Mouse (Mus musculus) cerebellum, adult 2 months (tissue): ENCODE data around the gene Cisd3. TPM values are rescaled to one million over a fixed set of nuclear protein-coding genes. Genes with fewer than 3 reads are reported as not detected.
"Not testable (repeated sequence)": the region's sequence is repeated elsewhere in the genome, so short reads cannot be mapped to it uniquely, and the experiment has no call there.

Experiments
- DNase-seq, 2 experiments: peaks; one replicate each; pipeline ENCODE4 v3.0.0; 2021
- H3K27ac ChIP-seq: fragments of 200-500 bp; 2 replicates; pipeline ENCODE4 v1.5.1; 2012; ENCODE audit warnings: low read length, control low read depth, inconsistent platforms; ENCODE audit not compliant: insufficient read depth
- H3K27me3 ChIP-seq: fragments of 200-500 bp; 2 replicates; pipeline ENCODE4 v1.6.1; 2012; ENCODE audit warnings: inconsistent platforms, mild to moderate bottlenecking, low read length, moderate library complexity; ENCODE audit not compliant: control insufficient read depth, insufficient read depth
- H3K4me1 ChIP-seq: fragments of 200-500 bp; 2 replicates; pipeline ENCODE4 v1.6.1; 2011; ENCODE audit warnings: low read length; ENCODE audit not compliant: control insufficient read depth, insufficient read depth
- H3K4me3 ChIP-seq: fragments of 200-500 bp; replicated peaks from 2 replicates; pipeline ENCODE3; 2011; ENCODE audit warnings: mild to moderate bottlenecking, low read depth, low read length, control low read depth; ENCODE audit not compliant: insufficient read depth
- CTCF ChIP-seq: fragments of 200-500 bp; IDR thresholded peaks from 2 replicates; pipeline ENCODE4 v1.5.1; 2011; ENCODE audit warnings: low read depth, mild to moderate bottlenecking, control low read depth, low read length, moderate library complexity, borderline replicate concordance; ENCODE audit not compliant: insufficient read depth
- POLR2A ChIP-seq: fragments of 200-500 bp; IDR thresholded peaks from 2 replicates; pipeline ENCODE4 v1.6.1; 2011; ENCODE audit warnings: low read length, control low read depth, borderline replicate concordance; ENCODE audit not compliant: insufficient read depth
- WGBS: fragments of 180-500 bp; shearing (Covaris S2); methylation state at CpG from one replicate; pipeline ENCODE4 v1.1.7; 2018; 5-methylcytosine and 5-hydroxymethylcytosine counted together
- polyA plus RNA-seq: library from polyadenylated mRNA; depleted of rRNA; stranded (reverse); fragments of >200 nt; gene quantifications from 2 replicates; pipeline ENCODE4 v1.2.3, GENCODE M21; 2012

The Cisd3 gene
- polyA plus RNA-seq, 1 experiment = 70.2 TPM

GRCm38 (mm10) chr11:97654210-97654609 lies 31.4 kb upstream of the Cisd3 start:
- no peaks in the 10 kb centered on the region for H3K27me3 ChIP-seq
- no peak overlapping the region for H3K4me3 ChIP-seq
- H3K4me1 ChIP-seq = peaks cover 21% of the 10 kb centered on the region
- no peak for TF ChIP-seq POLR2A
- no peak for TF ChIP-seq CTCF
- H3K27ac ChIP-seq = no peak overlapping the region
- WGBS = 90% methylated on average over 2 of the region's 2 CpGs
- DNase-seq = no peak

GRCm38 (mm10) chr11:97656269-97656971 lies 29.2 kb upstream of the Cisd3 start:
- no peak for DNase-seq
- no peak for TF ChIP-seq POLR2A
- TF ChIP-seq CTCF = no peak
- no peak overlapping the region for H3K4me3 ChIP-seq
- H3K27me3 ChIP-seq = no peaks in the 10 kb centered on the region
- WGBS = 81% methylated on average over 14 of the region's 14 CpGs
- no peak overlapping the region for H3K27ac ChIP-seq
- peaks cover 12% of the 10 kb centered on the region; the same call in 1 of the 2 replicates for H3K4me1 ChIP-seq

GRCm38 (mm10) chr11:97657184-97657945 lies 28.3 kb upstream of the Cisd3 start:
- H3K27me3 ChIP-seq = no peaks in the 10 kb centered on the region
- peaks cover 15% of the 10 kb centered on the region for H3K4me1 ChIP-seq
- TF ChIP-seq POLR2A (no peak), CTCF (no peak)
- 40% methylated on average over 5 of the region's 6 CpGs for WGBS
- no peak overlapping the region for H3K27ac ChIP-seq
- no peak overlapping the region for H3K4me3 ChIP-seq
- no peak for DNase-seq

- DNase-seq, H3K27me3 ChIP-seq, H3K4me3 ChIP-seq, H3K27ac ChIP-seq: not testable (repeated sequence)
- WGBS = 85% methylated on average over 6 of the region's 6 CpGs
- peaks cover 15% of the 10 kb centered on the region for H3K4me1 ChIP-seq
Observed at GRCm38 (mm10) chr11:97657967-97658366, 27.7 kb upstream of the Cisd3 start.

GRCm38 (mm10) chr11:97658751-97659266 lies 26.8 kb upstream of the Cisd3 start:
- no peak overlapping the region for H3K27ac ChIP-seq
- no peak for DNase-seq
- TF ChIP-seq POLR2A (no peak), CTCF (no peak)
- H3K27me3 ChIP-seq = no peaks in the 10 kb centered on the region
- H3K4me3 ChIP-seq = peak overlapping the region; percentile 71
- H3K4me1 ChIP-seq = peaks cover 15% of the 10 kb centered on the region
- WGBS = 72% methylated on average over 11 of the region's 11 CpGs

DNA sequence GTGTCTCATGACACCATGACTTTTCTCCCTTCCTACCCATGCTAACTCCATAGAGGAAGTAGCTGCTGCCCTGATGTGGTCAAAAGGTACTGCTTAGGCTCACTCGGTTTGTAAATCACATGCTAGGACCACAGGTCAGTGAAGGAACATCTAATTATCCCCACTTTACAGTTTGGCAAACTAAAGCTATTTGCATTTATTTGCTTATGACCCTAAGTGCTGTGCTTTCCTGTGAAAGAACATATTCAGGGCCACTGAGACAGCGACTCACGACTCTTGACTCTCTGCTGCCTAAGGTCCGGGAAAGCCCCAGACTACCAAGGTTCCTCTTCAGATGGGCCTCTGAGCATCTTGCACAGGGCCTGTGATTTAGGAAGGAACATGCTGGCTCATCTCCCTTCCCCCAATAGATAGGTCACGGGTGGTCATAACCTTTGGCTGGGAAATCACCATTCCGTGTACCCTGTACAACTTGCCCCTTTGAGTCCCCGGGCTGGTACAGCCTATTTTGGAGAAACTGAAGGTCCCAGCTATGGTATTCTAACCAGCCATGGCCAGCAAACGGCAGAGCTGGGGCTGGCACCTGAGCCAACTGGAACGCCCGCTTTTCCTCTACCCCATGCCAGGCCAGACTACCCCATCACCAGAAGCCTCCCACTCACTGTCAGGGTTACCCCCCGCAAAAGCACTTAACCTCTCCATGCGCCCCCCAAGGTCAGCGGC lies 26.2 kb upstream of the Cisd3 start:
- WGBS = 4% methylated on average over 13 of the region's 13 CpGs
- no peak for DNase-seq
- H3K4me3 ChIP-seq = peak overlapping the region; percentile 71
- peaks cover 15% of the 10 kb centered on the region for H3K4me1 ChIP-seq
- no peak for TF ChIP-seq POLR2A
- no peak for TF ChIP-seq CTCF
- H3K27ac ChIP-seq = peak overlapping the region; percentile 71
- H3K27me3 ChIP-seq = no peaks in the 10 kb centered on the region

DNA sequence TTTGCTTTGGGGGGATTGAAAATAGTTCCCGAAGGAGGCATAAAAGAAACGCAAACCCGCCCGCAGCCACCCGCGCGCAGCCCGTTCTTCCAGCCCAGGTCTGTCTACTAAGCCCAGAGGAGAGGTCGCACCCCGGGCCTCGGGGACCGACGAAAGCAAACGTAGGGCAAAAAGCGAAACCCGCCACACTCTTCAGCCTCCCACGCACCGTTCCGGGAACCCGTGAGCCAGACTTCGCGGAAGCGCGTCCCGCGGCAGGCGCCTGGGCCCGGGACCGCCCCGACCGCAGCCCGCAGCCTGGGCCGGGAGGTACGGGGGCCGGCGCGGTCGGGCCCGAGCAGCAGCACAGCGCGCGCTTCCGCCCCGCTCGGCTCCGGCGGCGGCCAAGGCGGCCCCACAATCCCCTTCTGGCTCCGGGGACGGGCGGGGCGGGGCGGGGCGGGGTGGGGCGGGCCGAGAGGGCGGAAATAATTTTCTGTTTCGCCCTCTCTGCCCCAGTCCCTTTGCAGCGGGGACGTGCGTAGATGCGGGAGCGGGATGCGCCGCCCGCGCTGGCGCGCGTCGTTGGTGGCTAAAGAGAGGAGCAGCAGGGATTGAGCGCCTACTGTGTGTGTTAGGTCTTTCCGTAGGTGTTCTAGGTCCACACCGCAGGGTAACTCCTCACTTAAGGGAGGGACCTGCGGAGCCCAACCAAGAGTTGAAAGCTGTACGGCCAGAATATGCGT lies 25.5 kb upstream of the Cisd3 start:
- Histone ChIP-seq H3K4me3 (peak overlapping the region; percentile 76), H3K27ac (peak overlapping the region; percentile 71), H3K4me1 (peaks cover 15% of the 10 kb centered on the region), H3K27me3 (no peaks in the 10 kb centered on the region)
- under 1% methylated on average over 72 of the region's 78 CpGs for WGBS
- TF ChIP-seq CTCF (no peak), POLR2A (peak; percentile 41; the same call in 1 of the 2 replicates)
- DNase-seq = peak; percentile 87 to 89
